Mouse (Mus musculus) adrenal gland, postnatal 36 days (tissue): ENCODE data around the gene Atn1. TPM values are rescaled to one million over a fixed set of nuclear protein-coding genes. Genes with fewer than 3 reads are reported as not detected.

Experiments used
- DNase-seq, 2 experiments: peaks; one replicate each; pipeline ENCODE4 v3.0.0; 2021; ENCODE audit warnings: mixed read lengths in 1 of 2
- total RNA-seq, 2 experiments: library from RNA; stranded (reverse); gene quantifications; 2 replicates each; pipeline ENCODE4 v1.2.3; 2021

Gene Atn1
- total RNA-seq, 2 experiments from 2014 or later: 77.4 to 78.1 TPM

- peak in 1 of 2 experiments; percentile 52 for DNase-seq
Measured at GRCm38 (mm10) chr6:124767920-124768703, 11.8 kb upstream of the Atn1 start.

GRCm38 (mm10) chr6:124767536-124767919 is 11.2 kb upstream of the Atn1 start:
- no peak for DNase-seq

- DNase-seq: no peak
Measured at GRCm38 (mm10) chr6:124765951-124766350, 9.6 kb upstream of the Atn1 start.

- DNase-seq: peak; percentile 87 to 92
Measured at GRCm38 (mm10) chr6:124759259-124759658, 2.9 kb upstream of the Atn1 start.

GRCm38 (mm10) chr6:124758849-124759232 is 2.5 kb upstream of the Atn1 start:
- no peak for DNase-seq

- DNase-seq: peak; percentile 58 to 70
Measured at GRCm38 (mm10) chr6:124757909-124758848, 1.9 kb upstream of the Atn1 start.

- no peak for DNase-seq
Measured at GRCm38 (mm10) chr6:124757351-124757880, 1.1 kb upstream of the Atn1 start.

GRCm38 (mm10) chr6:124756652-124757350 is 477 bp upstream of the Atn1 start:
- DNase-seq: peak; percentile 90 to 92

GRCm38 (mm10) chr6:124755306-124755705 is 1.0 kb downstream of the Atn1 start:
- no peak for DNase-seq

- DNase-seq: no peak
Measured at GRCm38 (mm10) chr6:124753861-124754260, 2.5 kb downstream of the Atn1 start.

GRCm38 (mm10) chr6:124750405-124750804 is 5.9 kb downstream of the Atn1 start:
- DNase-seq: no peak

GRCm38 (mm10) chr6:124746654-124747632 is 9.4 kb downstream of the Atn1 start:
- no peak for DNase-seq

- DNase-seq: no peak
Measured at GRCm38 (mm10) chr6:124746296-124746605, 10.1 kb downstream of the Atn1 start.

GRCm38 (mm10) chr6:124745490-124746295 is 10.6 kb downstream of the Atn1 start:
- DNase-seq: peak; percentile 95 to 96

- no peak for DNase-seq
Measured at GRCm38 (mm10) chr6:124744755-124745321, 11.5 kb downstream of the Atn1 start.

GRCm38 (mm10) chr6:124743647-124744046 is 12.7 kb downstream of the Atn1 start:
- no peak for DNase-seq

- no peak for DNase-seq
Measured at GRCm38 (mm10) chr6:124742839-124743514, 13.3 kb downstream of the Atn1 start.

GRCm38 (mm10) chr6:124741842-124742241 is 14.5 kb downstream of the Atn1 start:
- DNase-seq: no peak
